Mouse (Mus musculus): ENCODE measurements around the gene Srp68.
A peak's percentile ranks its signal among the peaks of the same experiment; 100 is the strongest.

The Srp68 gene

DNA sequence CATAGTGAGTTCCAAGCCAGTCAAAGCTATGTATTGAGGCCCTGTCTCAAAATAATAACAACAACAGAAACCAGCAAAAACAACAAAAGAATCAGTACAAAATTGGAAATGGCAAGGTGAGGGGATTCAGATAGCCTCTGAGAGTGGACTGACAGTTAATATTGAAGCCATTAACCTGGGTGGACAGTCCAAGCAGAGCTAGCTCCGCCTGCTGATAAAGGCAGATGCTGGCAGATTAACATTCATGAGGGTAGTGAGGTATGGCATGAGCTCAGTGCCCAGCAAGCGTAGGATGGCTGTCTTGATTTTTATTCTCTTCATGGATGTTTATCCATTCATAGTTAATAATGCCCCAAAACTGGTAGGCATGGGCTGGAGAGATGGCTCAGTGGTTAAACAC, 72.9 kb downstream of the Srp68 start:
- peak in 1 of 2 experiments; percentile 72 for DNase-seq

- peak; percentile 98 for DNase-seq
Observed at GRCm38 (mm10) chr11:116198639-116199531, 75.1 kb downstream of the Srp68 start, which contains the start of the genes Ten1 and Acox1. Gene Ten1 (plus strand): TSS chr11:116198855. Gene Acox1 (minus strand): TSS chr11:116199045.

- DNase-seq, result no peak
Observed at GRCm38 (mm10) chr11:116198132-116198531, 75.9 kb downstream of the Srp68 start.

GRCm38 (mm10) chr11:116197584-116197906, 76.5 kb downstream of the Srp68 start:
- DNase-seq, result no peak

DNA sequence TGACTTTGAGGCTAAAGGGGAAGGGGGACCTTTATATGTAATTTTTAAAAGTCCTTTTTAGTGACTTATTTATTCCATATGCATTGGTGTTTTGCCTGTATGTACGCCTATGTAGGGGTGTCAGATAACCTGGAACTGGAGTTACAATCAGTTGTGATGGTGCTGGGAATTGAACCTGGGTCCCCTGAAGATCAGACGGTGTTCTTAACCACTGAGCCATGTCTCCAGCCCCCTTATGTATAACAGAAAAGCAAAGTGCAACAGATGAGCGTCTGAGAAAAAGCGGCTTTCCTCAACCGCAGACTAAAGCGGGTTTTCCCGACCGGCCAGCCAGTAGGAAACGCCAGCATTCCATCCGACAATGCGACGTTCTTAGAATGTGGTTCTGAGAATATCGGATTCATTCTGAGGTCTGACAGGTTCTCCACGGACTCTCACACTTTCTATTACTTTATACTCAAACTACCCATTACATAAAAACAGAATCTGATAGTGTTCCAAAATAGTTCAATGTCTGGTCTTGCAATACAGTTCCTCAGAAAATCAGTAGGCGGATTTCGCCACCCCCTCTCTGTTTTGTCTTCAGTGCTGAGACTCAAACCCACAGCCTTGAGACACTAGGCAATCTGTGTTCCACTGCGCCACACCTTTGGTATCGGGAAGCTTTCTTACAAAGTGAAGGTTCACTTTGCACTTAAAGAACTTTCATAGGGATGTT, 77.0 kb downstream of the Srp68 start:
- DNase-seq, result no peak

- peak in 1 of 2 experiments; percentile 43 for DNase-seq
Observed at GRCm38 (mm10) chr11:116196336-116196735, 77.7 kb downstream of the Srp68 start.

DNA sequence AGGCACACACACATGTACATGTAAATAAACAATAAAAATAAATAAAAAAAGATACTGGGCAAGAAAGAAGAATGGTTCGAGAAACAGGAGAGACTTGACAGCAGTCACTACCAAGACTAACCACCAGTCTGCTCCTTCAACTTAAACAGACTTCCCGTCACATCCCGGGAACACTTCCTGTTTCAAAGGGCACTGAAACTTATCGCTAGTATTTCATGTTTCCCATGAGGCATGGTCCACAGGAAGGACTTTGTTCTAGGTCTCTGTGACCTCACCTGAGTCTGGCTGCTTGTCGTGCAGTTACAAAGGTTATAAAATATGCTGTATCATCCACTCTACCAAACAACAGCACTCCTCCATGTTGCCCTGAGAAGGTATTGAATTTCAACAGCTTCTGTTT, 78.8 kb downstream of the Srp68 start:
- DNase-seq, result peak; percentile 59 to 75

All from kidney, postnatal 36 days (tissue).